Mouse (Mus musculus) brain, embryonic 14.5 days (tissue): Measurements from ENCODE around the gene Abcg5.

ENCODE experiments used
- CTCF ChIP-seq: fragments of 200-500 bp; IDR thresholded peaks from 2 replicates; pipeline ENCODE4 v1.5.1; 2012; ENCODE audit warnings: inconsistent platforms, mild to moderate bottlenecking, moderate library complexity, borderline replicate concordance; ENCODE audit not compliant: insufficient read depth, insufficient read length; ENCODE audit errors: extremely low read depth
- POLR2A ChIP-seq: fragments of 200-500 bp; IDR thresholded peaks from 2 replicates; pipeline ENCODE4 v1.6.1; 2012; ENCODE audit warnings: mild to moderate bottlenecking, inconsistent platforms, borderline replicate concordance; ENCODE audit not compliant: poor library complexity, insufficient read depth, insufficient read length, severe bottlenecking; ENCODE audit errors: extremely low read depth

DNA sequence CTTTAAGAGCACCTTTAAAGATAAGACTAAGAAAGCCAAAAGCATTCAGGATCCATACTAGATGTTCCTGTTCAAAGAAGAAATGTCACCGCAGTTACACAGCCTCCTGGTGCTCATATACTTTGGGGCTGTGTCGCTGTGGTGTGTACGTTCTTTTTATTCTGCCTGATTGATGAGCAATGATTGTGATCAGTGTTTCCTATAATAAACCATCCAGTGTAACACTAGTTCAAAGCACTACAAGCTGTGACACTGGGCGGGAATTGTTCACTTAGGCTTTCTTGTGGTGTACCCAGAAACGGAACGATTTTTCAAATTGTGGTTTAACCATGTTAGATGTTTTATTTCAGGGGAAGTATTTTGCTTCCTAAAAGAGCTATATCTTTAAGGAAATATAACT, 51.0 kb downstream of the Abcg5 start:
- TF ChIP-seq CTCF = no peak
- no peak for TF ChIP-seq POLR2A
